Mouse (Mus musculus): ENCODE measurements around the gene Synj2. TPM values are rescaled to one million over a fixed set of nuclear protein-coding genes. Genes with fewer than 3 reads are reported as not detected.
"Not testable (repeated sequence)": the region's sequence is repeated elsewhere in the genome, so short reads cannot be mapped to it uniquely, and the experiment has no call there.

The Synj2 gene
- polyA plus RNA-seq, 1 experiment from 2014 or later, result 3.0 TPM

DNA sequence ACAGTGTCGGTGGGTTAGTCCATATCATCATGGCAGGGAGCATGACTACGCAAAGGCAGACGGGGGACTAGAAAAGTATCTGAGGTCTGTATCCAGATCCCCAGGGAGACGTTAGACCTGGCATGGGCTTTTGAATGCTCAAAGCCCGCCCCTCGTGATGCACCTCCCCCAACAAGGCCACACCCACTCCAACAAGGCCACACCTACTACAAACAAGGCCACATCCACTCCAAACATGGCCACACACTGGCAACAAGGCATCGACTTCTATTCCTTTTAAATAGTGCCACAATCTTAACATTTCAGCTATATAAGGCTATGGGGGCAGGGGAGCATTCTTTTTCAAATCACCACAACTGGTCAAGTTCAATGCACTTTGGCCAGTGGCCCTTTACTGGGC lies 79.6 kb downstream of the Synj2 start:
- peaks cover 11% of the 10 kb centered on the region for H3K4me1 ChIP-seq
- H3K36me3 ChIP-seq, result no peaks in the 10 kb centered on the region
- no peak overlapping the region for H3K4me2 ChIP-seq
- H3K4me3 ChIP-seq, result no peak overlapping the region
- WGBS, result 61% methylated on average over 7 of the region's 7 CpGs
- H3K9me3 ChIP-seq, result no peaks in the 10 kb centered on the region
- H3K27ac ChIP-seq, result no peak overlapping the region
- no peak overlapping the region for H3K9ac ChIP-seq
- no peaks in the 10 kb centered on the region for H3K27me3 ChIP-seq
- no peak for ATAC-seq (ENCODE audit: insufficient number of reproducible peaks, low FRiP score, low TSS enrichment, low read depth)

DNA sequence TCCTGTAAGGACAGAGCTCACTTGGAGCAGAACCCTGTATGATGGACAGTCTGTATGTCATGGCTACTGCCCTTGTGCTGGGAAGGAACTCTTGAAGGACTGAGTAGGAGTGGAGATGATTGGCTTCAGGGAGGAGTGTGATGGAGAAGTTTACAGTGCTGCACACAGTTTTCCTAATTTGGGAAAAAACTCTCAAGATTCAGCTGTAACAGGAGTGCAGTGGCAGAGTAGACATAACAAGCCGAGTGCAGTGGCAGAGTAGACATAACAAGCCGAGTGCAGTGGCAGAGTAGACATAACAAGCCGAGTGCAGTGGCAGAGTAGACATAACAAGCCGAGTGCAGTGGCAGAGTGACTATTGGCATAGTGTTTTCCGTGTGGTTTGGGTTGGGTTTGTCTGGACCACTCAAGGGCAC lies 80.3 kb downstream of the Synj2 start:
- H3K36me3 ChIP-seq; H3K27me3 ChIP-seq; H3K4me3 ChIP-seq; H3K9me3 ChIP-seq; H3K9ac ChIP-seq; ATAC-seq (ENCODE audit: insufficient number of reproducible peaks, low FRiP score, low TSS enrichment, low read depth): not testable (repeated sequence)
- WGBS, result 43% methylated on average over 5 of the region's 5 CpGs
- H3K27ac ChIP-seq, result peak overlapping the region; percentile 74
- peak overlapping the region; percentile 20; the same call in 1 of the 2 replicates for H3K4me2 ChIP-seq
- H3K4me1 ChIP-seq, result peaks cover 11% of the 10 kb centered on the region

DNA sequence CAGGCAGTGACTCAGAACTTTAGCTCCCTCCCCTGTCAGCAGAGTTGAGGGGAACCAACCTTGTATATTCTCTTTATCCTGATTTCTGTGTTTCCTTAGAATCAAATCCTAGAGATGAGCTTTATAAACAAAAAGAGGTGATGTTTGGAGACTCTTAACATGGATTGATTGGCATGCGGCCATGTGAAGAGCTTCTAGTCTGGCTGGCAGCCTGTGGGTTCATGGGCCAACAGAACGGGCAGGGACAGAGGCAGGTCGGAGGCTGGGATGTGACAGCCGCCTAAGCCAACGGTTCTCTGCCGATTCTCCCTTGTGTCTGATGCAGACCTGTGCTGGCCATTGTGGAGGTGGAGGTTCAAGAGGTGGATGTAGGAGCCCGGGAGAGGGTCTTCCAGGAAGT lies 84.8 kb downstream of the Synj2 start:
- WGBS, result 82% methylated on average over 7 of the region's 7 CpGs
- Histone ChIP-seq H3K4me2 (no peak overlapping the region), H3K9me3 (no peaks in the 10 kb centered on the region), H3K4me1 (peaks cover under 1% of the 10 kb centered on the region; the same call in 1 of the 2 replicates), H3K9ac (no peak overlapping the region), H3K4me3 (no peak overlapping the region), H3K27ac (no peak overlapping the region), H3K36me3 (peaks cover 16% of the 10 kb centered on the region; the same call in 1 of the 2 replicates), H3K27me3 (no peaks in the 10 kb centered on the region)
- ATAC-seq (ENCODE audit: insufficient number of reproducible peaks, low FRiP score, low TSS enrichment, low read depth), result no peak

DNA sequence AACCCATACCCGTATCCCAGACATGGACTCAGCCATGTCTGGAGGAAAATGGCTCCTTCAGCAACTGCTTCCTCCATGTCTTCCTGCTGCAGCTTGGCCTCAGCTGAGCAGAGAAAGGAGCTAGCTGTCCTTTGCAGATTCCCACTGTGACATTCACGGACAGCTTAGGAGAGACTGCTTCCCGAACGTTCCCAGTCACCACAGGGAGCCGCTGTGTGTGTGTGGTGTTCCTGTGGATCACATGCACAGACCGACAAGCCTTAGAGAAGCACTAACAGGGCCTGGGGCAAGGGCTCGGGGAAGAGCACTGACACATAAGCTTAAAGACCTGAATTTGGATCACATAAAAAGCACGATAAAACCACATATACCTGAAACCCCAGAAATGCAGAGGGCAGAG lies 94.6 kb downstream of the Synj2 start:
- Histone ChIP-seq H3K36me3 (peaks cover 7% of the 10 kb centered on the region), H3K4me3 (no peak overlapping the region), H3K27me3 (no peaks in the 10 kb centered on the region), H3K9ac (no peak overlapping the region), H3K9me3 (no peaks in the 10 kb centered on the region), H3K4me1 (no peaks in the 10 kb centered on the region), H3K4me2 (no peak overlapping the region), H3K27ac (no peak overlapping the region)
- WGBS, result 57% methylated on average over 8 of the region's 8 CpGs
- no peak for ATAC-seq (ENCODE audit: insufficient number of reproducible peaks, low FRiP score, low TSS enrichment, low read depth)

DNA sequence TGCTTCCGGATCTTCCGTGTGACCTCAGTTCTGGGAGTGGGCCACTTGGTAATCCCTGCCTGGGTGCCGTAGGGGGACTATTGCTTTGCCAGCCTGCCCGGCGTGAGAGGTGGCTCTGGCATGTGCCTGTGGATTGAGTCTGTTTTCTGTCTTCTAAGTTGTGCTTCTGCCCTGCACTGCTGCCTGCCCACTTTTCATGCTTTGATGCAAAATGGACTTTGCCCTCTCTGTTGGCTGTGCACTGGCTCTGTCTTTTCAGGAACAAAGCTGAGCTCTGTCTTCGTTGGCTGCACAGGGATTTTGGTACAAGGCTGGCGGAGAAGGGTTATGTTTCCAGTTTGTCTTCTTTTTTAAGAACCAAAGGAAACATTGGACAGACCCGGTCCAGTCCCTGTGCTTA lies 95.4 kb downstream of the Synj2 start:
- Histone ChIP-seq H3K4me3 (no peak overlapping the region), H3K9ac (no peak overlapping the region), H3K27ac (no peak overlapping the region), H3K27me3 (no peaks in the 10 kb centered on the region), H3K4me2 (no peak overlapping the region), H3K9me3 (no peaks in the 10 kb centered on the region), H3K36me3 (peaks cover 10% of the 10 kb centered on the region), H3K4me1 (no peaks in the 10 kb centered on the region)
- WGBS, result 88% methylated on average over 8 of the region's 8 CpGs
- no peak for ATAC-seq (ENCODE audit: insufficient number of reproducible peaks, low FRiP score, low TSS enrichment, low read depth)

DNA sequence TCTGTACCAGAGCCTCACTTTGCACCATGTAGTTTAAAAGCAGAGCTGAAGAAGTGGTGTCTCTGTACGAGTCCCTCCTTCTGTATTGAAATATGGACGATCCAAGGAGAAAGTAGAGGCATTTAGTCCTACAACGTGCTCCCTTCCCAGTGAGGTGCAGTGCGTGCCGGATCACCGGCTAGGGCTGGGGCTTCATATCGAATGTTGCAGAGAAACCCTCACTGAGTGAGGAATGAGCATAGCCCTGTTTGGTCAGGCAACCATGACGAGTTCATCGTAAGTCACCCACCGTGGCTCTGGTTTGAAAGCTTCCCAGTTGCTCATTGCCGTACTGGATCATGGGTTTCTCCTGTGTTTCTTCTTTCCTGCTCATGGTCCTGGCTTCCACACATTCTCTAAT lies 95.8 kb downstream of the Synj2 start:
- no peaks in the 10 kb centered on the region for H3K27me3 ChIP-seq
- H3K27ac ChIP-seq, result no peak overlapping the region
- no peaks in the 10 kb centered on the region for H3K4me1 ChIP-seq
- no peak overlapping the region for H3K4me3 ChIP-seq
- H3K9me3 ChIP-seq, result no peaks in the 10 kb centered on the region
- H3K36me3 ChIP-seq, result peaks cover 10% of the 10 kb centered on the region
- H3K9ac ChIP-seq, result no peak overlapping the region
- WGBS, result 86% methylated on average over 11 of the region's 11 CpGs
- no peak for ATAC-seq (ENCODE audit: insufficient number of reproducible peaks, low FRiP score, low TSS enrichment, low read depth)
- H3K4me2 ChIP-seq, result no peak overlapping the region

DNA sequence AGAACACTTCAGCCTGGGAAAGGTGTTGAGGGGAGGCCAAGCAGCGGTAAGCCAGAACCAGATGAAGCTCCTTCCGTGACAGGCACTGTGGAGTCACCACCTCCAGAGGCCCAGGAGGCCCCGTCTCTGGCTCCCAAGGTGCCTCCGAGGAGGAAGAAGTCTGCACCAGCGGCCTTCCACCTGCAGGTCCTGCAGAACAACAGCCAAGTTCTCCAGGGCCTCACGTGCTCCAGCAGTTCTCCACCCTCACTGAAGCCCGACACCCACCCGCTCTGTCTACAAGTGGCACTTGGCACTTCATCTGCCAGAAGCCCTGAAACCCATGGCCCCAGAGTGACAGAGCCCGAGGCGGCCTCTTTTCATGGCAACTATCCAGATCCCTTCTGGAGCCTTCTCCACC lies 96.4 kb downstream of the Synj2 start:
- Histone ChIP-seq H3K27me3 (no peaks in the 10 kb centered on the region), H3K4me3 (no peak overlapping the region), H3K9ac (no peak overlapping the region), H3K9me3 (no peaks in the 10 kb centered on the region), H3K27ac (no peak overlapping the region), H3K4me2 (no peak overlapping the region), H3K4me1 (no peaks in the 10 kb centered on the region), H3K36me3 (peaks cover 11% of the 10 kb centered on the region)
- ATAC-seq (ENCODE audit: insufficient number of reproducible peaks, low FRiP score, low TSS enrichment, low read depth), result no peak
- WGBS, result 84% methylated on average over 10 of the region's 10 CpGs

DNA sequence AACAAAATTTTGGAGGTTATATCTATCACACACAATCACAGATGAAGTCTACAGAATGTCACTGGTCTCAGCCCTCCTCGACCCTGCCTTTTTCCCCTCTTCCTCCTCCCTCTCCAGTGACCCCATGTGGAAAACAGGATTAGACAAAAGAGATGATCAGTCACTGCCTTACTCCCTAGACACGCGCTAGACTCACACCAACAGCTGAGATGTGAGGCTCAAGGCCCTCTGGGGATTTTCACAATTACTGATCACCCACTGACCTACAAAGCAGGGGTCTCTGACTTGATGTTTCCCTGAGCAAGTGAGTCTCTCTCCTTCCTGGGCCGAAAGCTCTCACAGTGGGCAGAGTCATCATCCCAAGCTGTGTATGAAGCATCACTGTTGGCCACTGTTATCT lies 111.7 kb downstream of the Synj2 start:
- no peaks in the 10 kb centered on the region for H3K9me3 ChIP-seq
- no peak for ATAC-seq (ENCODE audit: insufficient number of reproducible peaks, low FRiP score, low TSS enrichment, low read depth)
- no peaks in the 10 kb centered on the region for H3K4me1 ChIP-seq
- H3K36me3 ChIP-seq, result peaks cover 32% of the 10 kb centered on the region; the same call in 1 of the 2 replicates
- no peak overlapping the region for H3K9ac ChIP-seq
- 83% methylated on average over 4 of the region's 4 CpGs for WGBS
- H3K4me2 ChIP-seq, result no peak overlapping the region
- H3K4me3 ChIP-seq, result no peak overlapping the region
- no peaks in the 10 kb centered on the region for H3K27me3 ChIP-seq
- H3K27ac ChIP-seq, result no peak overlapping the region

DNA sequence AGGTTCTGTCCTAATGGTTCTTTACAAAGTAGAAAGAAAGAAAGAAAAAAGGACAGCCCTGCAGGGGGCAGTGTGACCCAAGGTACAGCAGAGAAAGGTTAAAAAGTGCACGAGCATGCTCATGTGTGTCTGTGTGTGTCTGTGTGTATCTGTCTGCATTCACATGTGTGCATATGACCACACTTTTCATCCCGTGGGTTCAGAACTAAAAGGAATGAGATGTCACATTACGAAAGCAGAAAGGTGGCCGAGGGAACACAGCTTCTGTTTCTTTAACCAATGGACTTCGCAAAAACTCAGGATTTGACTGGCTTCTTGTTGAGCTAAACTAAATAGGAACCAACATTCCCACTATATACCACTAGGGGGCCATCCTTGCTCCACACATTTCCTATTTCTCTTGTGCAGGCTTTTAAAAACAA lies 113.9 kb downstream of the Synj2 start:
- H3K27ac ChIP-seq, result no peak overlapping the region
- no peak overlapping the region for H3K4me2 ChIP-seq
- H3K9ac ChIP-seq, result no peak overlapping the region
- ATAC-seq (ENCODE audit: insufficient number of reproducible peaks, low FRiP score, low TSS enrichment, low read depth), result no peak
- no peaks in the 10 kb centered on the region for H3K4me1 ChIP-seq
- H3K27me3 ChIP-seq, result no peaks in the 10 kb centered on the region
- H3K4me3 ChIP-seq, result no peak overlapping the region
- H3K36me3 ChIP-seq, result peaks cover 24% of the 10 kb centered on the region
- no peaks in the 10 kb centered on the region for H3K9me3 ChIP-seq
- 19% methylated on average over 5 of the region's 5 CpGs for WGBS

DNA sequence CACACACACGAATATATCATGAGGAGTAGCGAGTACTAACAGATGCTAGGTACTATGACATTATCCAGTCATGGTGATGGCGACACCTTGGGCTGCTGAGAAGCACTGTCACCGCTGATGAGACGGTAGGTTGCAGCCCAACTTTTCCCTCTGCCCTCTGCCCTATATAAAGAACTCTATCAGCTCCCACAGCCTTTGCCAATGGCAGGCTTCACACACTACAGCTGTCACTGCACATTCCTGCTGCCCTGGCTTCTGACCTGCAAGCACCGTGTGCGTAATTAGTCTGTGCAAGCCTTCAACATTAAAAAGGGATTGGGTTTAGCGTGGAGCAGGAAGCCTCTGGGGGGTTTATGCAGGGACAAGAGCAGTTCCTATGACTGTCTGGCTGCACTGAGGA lies 121.7 kb downstream of the Synj2 start:
- no peak overlapping the region for H3K27ac ChIP-seq
- ATAC-seq (ENCODE audit: insufficient number of reproducible peaks, low FRiP score, low TSS enrichment, low read depth), result no peak
- peaks cover 53% of the 10 kb centered on the region for H3K36me3 ChIP-seq
- no peak overlapping the region for H3K9ac ChIP-seq
- H3K4me3 ChIP-seq, result no peak overlapping the region
- H3K4me2 ChIP-seq, result no peak overlapping the region
- WGBS, result 74% methylated on average over 8 of the region's 8 CpGs
- no peaks in the 10 kb centered on the region for H3K9me3 ChIP-seq
- no peaks in the 10 kb centered on the region for H3K4me1 ChIP-seq
- no peaks in the 10 kb centered on the region for H3K27me3 ChIP-seq

DNA sequence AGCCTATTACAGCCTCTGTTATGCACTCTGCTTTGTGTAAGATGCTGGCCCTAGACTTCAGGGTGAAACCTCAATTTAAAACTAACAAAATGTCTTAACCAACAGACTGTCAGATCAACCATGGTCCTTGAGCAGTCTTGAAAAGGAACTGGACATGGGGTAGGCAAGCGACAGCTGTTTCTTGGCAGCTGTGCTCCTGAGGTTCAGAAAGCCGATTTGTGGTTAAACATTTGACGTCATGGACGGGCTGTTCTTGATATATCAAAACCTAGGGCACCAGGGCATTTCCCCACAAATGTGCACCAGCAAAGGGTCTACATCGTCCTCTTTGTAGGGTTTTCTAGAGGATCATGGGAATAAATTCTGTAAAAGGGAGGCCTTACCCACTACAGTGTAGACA lies 122.5 kb downstream of the Synj2 start:
- ATAC-seq (ENCODE audit: insufficient number of reproducible peaks, low FRiP score, low TSS enrichment, low read depth), result no peak
- peaks cover 49% of the 10 kb centered on the region for H3K36me3 ChIP-seq

DNA sequence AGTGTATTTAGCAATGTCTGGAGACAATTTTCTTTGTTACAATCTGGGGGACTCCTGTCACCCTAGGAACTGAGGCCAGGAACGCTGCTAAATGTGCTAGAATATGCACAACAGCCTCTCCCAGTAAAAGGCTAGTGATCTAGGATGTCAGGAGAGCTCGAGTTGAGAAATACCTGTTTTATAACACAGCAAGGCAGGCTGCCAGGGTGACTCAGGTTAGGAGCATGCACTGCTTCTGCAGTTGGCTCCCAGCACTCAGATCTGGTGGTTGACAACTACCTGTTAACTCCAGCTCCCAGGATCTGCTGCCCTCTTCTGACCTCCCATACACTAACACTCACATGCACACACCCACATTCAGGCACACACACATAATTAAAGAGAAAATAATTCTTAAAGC lies 124.9 kb downstream of the Synj2 start:
- H3K27ac ChIP-seq, result no peak overlapping the region
- WGBS, result 70% methylated on average over 2 of the region's 2 CpGs
- H3K4me1 ChIP-seq, result no peaks in the 10 kb centered on the region
- no peak overlapping the region for H3K4me2 ChIP-seq
- H3K36me3 ChIP-seq, result peaks cover 54% of the 10 kb centered on the region
- ATAC-seq (ENCODE audit: insufficient number of reproducible peaks, low FRiP score, low TSS enrichment, low read depth), result no peak
- H3K4me3 ChIP-seq, result no peak overlapping the region
- no peaks in the 10 kb centered on the region for H3K9me3 ChIP-seq
- no peaks in the 10 kb centered on the region for H3K27me3 ChIP-seq
- no peak overlapping the region for H3K9ac ChIP-seq

More for the DNA sequence above, 122.5 kb downstream of the Synj2 start:
- no peaks in the 10 kb centered on the region for H3K4me1 ChIP-seq
- no peaks in the 10 kb centered on the region for H3K9me3 ChIP-seq
- H3K9ac ChIP-seq, result no peak overlapping the region
- no peak overlapping the region for H3K4me3 ChIP-seq
- no peak overlapping the region for H3K27ac ChIP-seq
- WGBS, result 90% methylated on average over 5 of the region's 5 CpGs
- no peak overlapping the region for H3K4me2 ChIP-seq
- no peaks in the 10 kb centered on the region for H3K27me3 ChIP-seq

DNA sequence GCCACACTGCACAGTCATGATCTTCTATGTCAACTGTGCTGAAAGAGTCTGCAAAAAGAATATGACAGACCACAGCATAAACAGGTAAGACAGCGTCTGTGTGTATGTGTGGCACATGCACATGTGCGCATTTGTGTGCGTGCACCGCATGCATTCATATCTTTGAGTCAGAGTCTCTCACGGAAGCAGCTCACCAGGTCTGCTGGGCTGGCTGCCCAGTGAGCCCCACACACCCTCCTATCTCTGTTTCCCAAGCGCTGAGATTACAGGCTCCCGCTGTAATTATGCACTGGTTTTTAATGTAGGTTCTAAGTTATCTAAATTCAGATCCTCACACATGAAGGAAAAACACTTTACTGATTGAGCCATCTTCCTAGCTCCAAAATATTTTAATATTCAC lies 126.5 kb downstream of the Synj2 start:
- Histone ChIP-seq H3K36me3 (peaks cover 59% of the 10 kb centered on the region), H3K4me3 (no peak overlapping the region), H3K9ac (no peak overlapping the region), H3K27ac (no peak overlapping the region), H3K4me2 (no peak overlapping the region), H3K27me3 (no peaks in the 10 kb centered on the region), H3K4me1 (no peaks in the 10 kb centered on the region), H3K9me3 (no peaks in the 10 kb centered on the region)
- WGBS, result 92% methylated on average over 7 of the region's 7 CpGs
- ATAC-seq (ENCODE audit: insufficient number of reproducible peaks, low FRiP score, low TSS enrichment, low read depth), result no peak

Measured in limb, embryonic 15.5 days (tissue).